Mouse (Mus musculus) Patski (cell line): Measurements from ENCODE around the gene Tex46. TPM values are rescaled to one million over a fixed set of nuclear protein-coding genes. Genes with fewer than 3 reads are reported as not detected.
A peak's percentile ranks its signal among the peaks of the same experiment; 100 is the strongest.

Experiments used
- ATAC-seq: fragments of 100-300 bp; one replicate; pipeline ENCODE4 v1.8.0; 2021
- CTCF ChIA-PET: fragments of 350-600 bp; sonication (Branson Sonifier 250); formaldehyde crosslinking; loops from one replicate; lab custom pipeline; 2022; ENCODE audit warnings: inconsistent platforms; lab: Charles Lee
- POLR2A ChIA-PET: fragments of 350-600 bp; sonication (Branson Sonifier 250); formaldehyde crosslinking; loops from one replicate; lab custom pipeline; 2022; ENCODE audit warnings: antibody characterized with exemption, inconsistent platforms; lab: Charles Lee
- DNase-seq: peaks from one replicate; pipeline ENCODE4 v3.0.0-alpha.2; 2011; ENCODE audit warnings: low read depth, low spot score
- H3K27me3 ChIP-seq: fragments of 371-371 bp; one replicate; pipeline ENCODE4 v1.5.1; 2021
- CTCF ChIP-seq: fragments of 100-300 bp; IDR thresholded peaks from one replicate; pipeline ENCODE4 v1.5.1; 2021
- in situ Hi-C: fragments of 300-500 bp; cut with MboI; formaldehyde crosslinking; loops from 3 replicates; pipeline ENCODE4 v1.11.1; 2018; ENCODE audit warnings: low pct_unique_long_range_greater_than_20kb, mixed read lengths
- polyA plus RNA-seq: library from polyadenylated mRNA; unstranded; gene quantifications from one replicate; pipeline ENCODE4 v1.2.3, GENCODE M21; 2021

Gene Tex46
- polyA plus RNA-seq, 1 experiment from 2014 or later, result not detected

DNA sequence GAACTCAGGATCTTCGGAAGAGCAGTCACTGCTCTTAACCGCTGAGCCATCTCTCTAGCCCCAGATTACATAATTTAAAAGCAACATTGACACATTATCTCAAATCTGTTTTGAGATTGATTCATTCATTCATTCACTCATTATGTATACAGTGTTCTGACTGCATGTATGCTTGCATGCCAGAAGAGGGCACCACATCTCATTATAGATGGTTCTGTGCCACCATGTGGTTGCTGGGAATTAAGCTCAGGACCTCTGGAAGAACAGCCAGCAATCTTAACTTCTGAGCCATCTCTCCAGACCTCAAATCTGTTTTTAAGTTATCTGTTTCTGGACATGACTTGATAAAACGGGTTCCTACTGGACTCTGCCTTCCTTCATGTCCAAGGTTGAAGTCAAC is 10.4 kb upstream of the Tex46 start:
- CTCF ChIA-PET, result no interaction called here
- POLR2A ChIA-PET, result no interaction called here
- DNase-seq (no peak), ATAC-seq (no peak)
- in situ Hi-C loops, result no loop called here
- TF ChIP-seq CTCF, result peak; percentile 32
- H3K27me3 ChIP-seq, result no peaks in the 10 kb centered on the region

GRCm38 (mm10) chr4:136600536-136600935 is 9.7 kb upstream of the Tex46 start:
- ATAC-seq (no peak), DNase-seq (no peak)
- TF ChIP-seq CTCF, result no peak
- ChIA-PET POLR2A (no interaction called here), CTCF (no interaction called here)
- no peaks in the 10 kb centered on the region for H3K27me3 ChIP-seq
- in situ Hi-C loops, result no loop called here

- DNase-seq, result no peak
- TF ChIP-seq CTCF, result no peak
- CTCF ChIA-PET, result no interaction called here
- in situ Hi-C loops, result no loop called here
- POLR2A ChIA-PET, result no interaction called here
- no peak for ATAC-seq
- H3K27me3 ChIP-seq, result no peaks in the 10 kb centered on the region
Observed at GRCm38 (mm10) chr4:136601476-136601875, 8.8 kb upstream of the Tex46 start.

DNA sequence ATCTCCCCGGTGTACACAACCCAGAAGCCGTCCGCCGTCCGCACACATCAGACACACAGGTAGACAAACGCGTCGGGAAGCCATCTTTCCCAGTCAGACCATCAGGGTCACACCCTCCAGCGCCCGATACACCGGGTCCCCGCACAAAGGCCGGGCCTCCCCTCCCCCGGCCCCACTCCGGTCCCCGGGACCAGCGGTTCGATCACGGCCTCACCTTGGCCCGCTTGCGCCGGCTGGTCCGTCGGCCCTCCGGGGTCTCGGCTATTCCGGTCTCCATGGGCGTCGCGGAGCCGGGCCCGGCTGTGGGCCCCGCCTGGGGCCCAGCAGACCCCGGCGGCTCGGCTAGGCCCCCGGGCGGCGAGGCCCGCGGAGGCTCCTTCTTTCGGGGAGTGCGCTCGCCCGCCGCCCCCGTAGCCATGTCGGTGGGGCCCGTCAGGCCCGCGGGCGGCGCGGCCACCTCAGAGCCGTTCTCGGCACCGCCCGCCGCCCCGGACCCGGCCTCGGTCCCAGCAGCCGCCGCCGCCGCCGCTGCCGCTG is 8.2 kb upstream of the Tex46 start:
- no peaks in the 10 kb centered on the region for H3K27me3 ChIP-seq
- ChIA-PET POLR2A (no interaction called here), CTCF (no interaction called here)
- ATAC-seq (peak; percentile 29), DNase-seq (no peak)
- in situ Hi-C loops, result no loop called here
- TF ChIP-seq CTCF, result no peak

DNA sequence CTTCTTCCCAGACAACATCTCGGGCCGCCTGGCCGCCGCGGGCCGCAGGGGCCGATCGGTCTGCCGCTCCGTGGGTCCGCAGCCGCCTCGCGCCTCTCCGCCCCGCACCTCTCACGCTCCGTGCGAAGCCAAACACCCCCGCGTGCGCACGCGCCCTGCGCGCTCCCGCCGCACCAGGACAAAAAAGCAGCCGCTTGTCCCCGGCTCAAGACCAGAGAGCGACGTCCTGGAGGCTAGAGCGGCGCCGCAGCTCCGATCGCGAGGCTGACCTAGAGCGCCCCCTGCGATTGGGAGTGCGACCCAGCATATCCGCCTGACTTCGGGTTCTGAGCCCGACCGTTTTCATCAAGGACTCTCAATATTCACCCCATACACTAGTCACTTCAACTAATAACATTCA is 7.7 kb upstream of the Tex46 start, which contains the start of gene Kdm1a:
TSS of gene Kdm1a (minus strand) at position 156 of the 400 bp plus-strand sequence.
- ChIA-PET POLR2A (interaction anchor here (0.5 kb wide), 1 partner anchor 80 kb away, joined by 5 read pairs; no protein-coding TSS in a partner anchor), CTCF (no interaction called here)
- ATAC-seq, result peak; percentile 51
- peak; percentile 57 for DNase-seq
- no peaks in the 10 kb centered on the region for H3K27me3 ChIP-seq
- in situ Hi-C loops, result no loop called here
- TF ChIP-seq CTCF, result peak; percentile 99

DNA sequence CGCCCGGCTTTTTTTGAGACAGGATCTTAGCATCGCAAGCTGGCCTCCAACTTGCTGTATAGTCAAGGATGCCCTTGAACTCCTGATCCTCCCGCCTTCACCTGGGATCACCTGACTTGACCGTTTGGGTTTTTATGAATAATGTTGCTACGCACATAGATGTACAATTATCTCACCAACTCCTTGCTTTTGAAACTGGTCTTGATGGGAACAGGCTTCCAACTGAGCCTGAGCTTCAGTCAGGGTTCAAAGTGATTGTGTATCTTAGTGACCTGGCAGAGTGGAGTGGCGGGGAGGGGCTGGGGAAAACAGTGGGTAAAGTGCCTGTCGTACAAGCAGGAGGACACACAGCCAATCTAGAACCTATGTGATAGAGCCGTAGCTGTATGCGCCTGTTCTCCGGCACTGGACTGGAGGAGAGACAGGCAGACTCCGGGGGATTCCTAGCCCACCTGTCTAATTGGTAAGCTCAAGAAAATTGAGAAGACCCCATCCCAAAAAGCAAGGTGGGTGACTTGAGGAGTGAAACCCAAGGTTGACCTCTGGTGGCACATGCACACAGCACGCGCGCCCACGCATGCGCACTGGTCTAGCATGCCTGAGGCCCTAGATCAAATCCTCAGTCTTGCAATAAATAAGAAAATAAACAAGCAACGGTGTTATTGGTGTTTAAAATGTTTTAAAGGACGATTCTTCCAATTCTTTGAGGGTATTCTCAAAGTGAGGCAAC is 4.3 kb upstream of the Tex46 start:
- ChIA-PET POLR2A (no interaction called here), CTCF (no interaction called here)
- no peaks in the 10 kb centered on the region for H3K27me3 ChIP-seq
- no peak for TF ChIP-seq CTCF
- ATAC-seq (no peak), DNase-seq (no peak)
- in situ Hi-C loops, result no loop called here

GRCm38 (mm10) chr4:136613657-136614056 is 3.4 kb downstream of the Tex46 start:
- no peak for ATAC-seq
- ChIA-PET POLR2A (interaction anchor here (0.6 kb wide), 1 partner anchor 340 kb away, joined by 5 read pairs; no protein-coding TSS in a partner anchor), CTCF (no interaction called here)

DNA sequence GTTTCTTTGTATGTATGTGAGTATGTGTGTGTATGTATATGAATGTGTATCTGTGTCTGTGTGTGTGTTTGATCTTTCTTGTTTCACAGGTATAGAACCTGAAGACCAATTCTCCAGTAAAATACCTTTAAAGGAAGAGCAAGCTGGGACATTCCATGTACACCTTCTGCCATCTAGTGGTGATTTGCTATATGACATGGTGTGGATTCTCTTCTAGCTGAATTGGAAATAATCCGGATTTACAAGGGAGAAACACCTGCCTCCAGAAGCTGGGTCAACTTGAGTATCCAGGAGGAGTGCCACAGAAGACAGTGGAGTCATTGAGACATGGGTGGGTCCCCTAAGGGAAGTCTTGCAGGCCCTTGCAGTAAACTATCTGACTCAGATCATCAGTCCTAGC is 11.1 kb downstream of the Tex46 start:
- DNase-seq (no peak), ATAC-seq (no peak)
- H3K27me3 ChIP-seq, result no peaks in the 10 kb centered on the region
- POLR2A ChIA-PET, result interaction anchor here (0.6 kb wide), 1 partner anchor 297 kb away, joined by 3 read pairs; no protein-coding TSS in a partner anchor
- in situ Hi-C loops, result loop anchor here (5.0 to 10.0 kb wide), 3 partner anchors 169 to 364 kb away; no protein-coding TSS in a partner anchor
- CTCF ChIA-PET, result interaction anchor here (1.0 to 1.7 kb wide), 2 partner anchors 10 to 166 kb away, joined by 3 to 6 read pairs; no protein-coding TSS in a partner anchor
- peak; percentile 60 for TF ChIP-seq CTCF

More at GRCm38 (mm10) chr4:136613657-136614056, 3.4 kb downstream of the Tex46 start:
- in situ Hi-C loops, result no loop called here
- DNase-seq, result no peak
- no peaks in the 10 kb centered on the region for H3K27me3 ChIP-seq
- TF ChIP-seq CTCF, result no peak

DNA sequence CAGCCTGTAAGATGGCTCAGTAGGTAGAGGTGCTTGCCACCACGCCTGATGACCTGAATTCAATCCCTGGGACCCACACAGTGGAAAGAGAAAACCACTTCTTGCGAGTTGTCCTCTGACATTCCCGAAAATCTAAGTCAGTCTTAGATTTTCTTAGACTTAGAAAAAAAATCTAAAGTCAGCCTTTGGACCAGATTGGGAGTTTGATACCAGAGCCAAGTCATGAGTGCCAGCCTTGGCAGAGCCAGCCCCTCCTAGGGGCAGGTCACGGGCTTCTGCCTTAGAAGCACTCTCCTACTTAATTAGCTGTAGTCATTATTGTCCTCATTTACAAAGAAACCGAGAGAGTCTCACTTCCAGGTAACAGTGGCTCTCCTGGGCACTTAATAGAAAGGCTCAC is 11.7 kb downstream of the Tex46 start:
- DNase-seq (no peak), ATAC-seq (no peak)
- H3K27me3 ChIP-seq, result no peaks in the 10 kb centered on the region
- in situ Hi-C loops, result loop anchor here (5.0 to 10.0 kb wide), 3 partner anchors 170 to 365 kb away; no protein-coding TSS in a partner anchor
- ChIA-PET CTCF (interaction anchor here (1.0 to 1.7 kb wide), 4 partner anchors 10 to 347 kb away, joined by 3 to 6 read pairs (median 3); no protein-coding TSS in a partner anchor), POLR2A (interaction anchor here (0.6 kb wide), 1 partner anchor 298 kb away, joined by 3 read pairs; no protein-coding TSS in a partner anchor)
- no peak for TF ChIP-seq CTCF

DNA sequence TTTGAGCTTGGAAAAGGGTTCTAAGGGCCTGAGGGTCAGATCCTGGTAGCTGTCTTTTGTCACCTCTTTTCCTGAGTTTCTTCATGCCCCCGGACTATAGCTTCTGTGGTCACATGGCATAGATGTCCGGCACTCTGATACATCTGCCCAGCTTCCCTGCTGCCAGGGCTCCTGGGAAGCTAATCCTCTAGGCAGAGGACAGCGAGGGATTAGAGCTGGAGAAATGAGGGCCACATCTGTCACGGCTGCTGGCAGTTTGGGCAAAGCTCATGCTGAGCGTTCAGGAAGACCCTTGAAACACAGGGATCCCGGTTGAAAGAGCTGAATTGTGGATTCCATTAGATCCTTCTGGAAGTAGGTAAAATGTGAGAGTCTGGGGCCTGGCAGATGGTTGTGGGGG is 12.2 kb downstream of the Tex46 start, which contains the start of gene Lactbl1:
TSS of gene Lactbl1 (plus strand) at position 234 of the 400 bp plus-strand sequence.
- H3K27me3 ChIP-seq, result no peaks in the 10 kb centered on the region
- ChIA-PET CTCF (interaction anchor here (1.2 to 1.4 kb wide), 2 partner anchors 198 to 348 kb away, joined by 3 read pairs; no protein-coding TSS in a partner anchor), POLR2A (no interaction called here)
- ATAC-seq (no peak), DNase-seq (no peak)
- in situ Hi-C loops, result loop anchor here (5.0 to 10.0 kb wide), 3 partner anchors 170 to 365 kb away; no protein-coding TSS in a partner anchor
- no peak for TF ChIP-seq CTCF

DNA sequence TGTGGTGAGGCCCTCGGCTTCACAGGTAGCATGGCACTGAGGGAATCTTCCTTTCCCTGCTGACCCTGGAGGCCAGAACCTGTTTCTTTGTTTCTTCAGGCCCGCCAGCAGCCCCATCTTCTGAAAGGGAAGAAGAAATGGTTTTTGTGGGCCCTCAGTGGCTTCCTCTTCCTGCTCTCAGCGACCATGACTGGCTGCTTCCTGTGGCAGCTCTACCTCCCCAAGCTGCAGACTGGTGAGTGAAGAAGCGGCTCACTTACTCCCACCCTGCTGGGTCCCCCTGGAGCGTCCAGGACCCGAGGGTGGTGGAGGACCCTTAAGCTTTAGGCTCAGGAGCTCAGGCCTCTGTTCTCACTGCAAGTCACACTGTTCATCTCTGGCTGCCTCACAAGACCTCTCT is 16.4 kb downstream of the Tex46 start:
- DNase-seq, result no peak
- in situ Hi-C loops, result loop anchor here (10.0 kb wide), 1 partner anchor 262 kb away; no protein-coding TSS in a partner anchor
- POLR2A ChIA-PET, result no interaction called here
- no peaks in the 10 kb centered on the region for H3K27me3 ChIP-seq
- no peak for TF ChIP-seq CTCF
- ATAC-seq, result no peak
- CTCF ChIA-PET, result interaction anchor here (0.7 kb wide), 1 partner anchor 9 kb away, joined by 3 read pairs; no protein-coding TSS in a partner anchor
